Mouse (Mus musculus) frontal cortex, adult 2 months (tissue): ENCODE results near the gene Abcc1. TPM values are rescaled to one million over a fixed set of nuclear protein-coding genes. Genes with fewer than 3 reads are reported as not detected.
A peak's percentile ranks its signal among the peaks of the same experiment; 100 is the strongest.

Source experiments
- DNase-seq, 2 experiments: peaks; one replicate each; pipeline ENCODE4 v3.0.0; 2022; ENCODE audit warnings: low spot score in 1 of 2; ENCODE audit errors: extremely low spot score in 1 of 2
- polyA plus RNA-seq: library from polyadenylated mRNA; depleted of rRNA; stranded (reverse); fragments of >200 nt; gene quantifications from 2 replicates; pipeline ENCODE4 v1.2.3, GENCODE M21; 2012; rRNA removed

The Abcc1 gene
- polyA plus RNA-seq, 1 experiment = 15.8 TPM

DNA sequence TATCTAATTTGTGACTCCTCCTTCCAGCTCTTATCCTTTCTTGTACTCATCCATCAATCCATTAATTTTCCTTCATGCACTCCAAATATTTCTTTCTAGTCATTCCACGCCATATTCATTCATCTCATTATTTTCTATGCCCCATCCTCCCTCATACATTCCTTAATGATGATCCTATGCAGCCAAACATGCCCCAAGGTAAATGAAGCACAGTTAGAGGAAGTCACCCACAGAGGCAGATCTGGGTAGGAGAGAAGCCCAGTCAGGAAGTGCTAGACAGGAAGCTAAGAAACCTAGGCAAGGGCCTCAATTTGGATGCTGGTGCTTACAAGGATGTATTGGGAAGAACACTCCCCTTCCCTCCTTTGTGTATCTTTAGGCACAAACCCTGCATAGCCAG lies 121.9 kb downstream of the Abcc1 start:
- DNase-seq = no peak

DNA sequence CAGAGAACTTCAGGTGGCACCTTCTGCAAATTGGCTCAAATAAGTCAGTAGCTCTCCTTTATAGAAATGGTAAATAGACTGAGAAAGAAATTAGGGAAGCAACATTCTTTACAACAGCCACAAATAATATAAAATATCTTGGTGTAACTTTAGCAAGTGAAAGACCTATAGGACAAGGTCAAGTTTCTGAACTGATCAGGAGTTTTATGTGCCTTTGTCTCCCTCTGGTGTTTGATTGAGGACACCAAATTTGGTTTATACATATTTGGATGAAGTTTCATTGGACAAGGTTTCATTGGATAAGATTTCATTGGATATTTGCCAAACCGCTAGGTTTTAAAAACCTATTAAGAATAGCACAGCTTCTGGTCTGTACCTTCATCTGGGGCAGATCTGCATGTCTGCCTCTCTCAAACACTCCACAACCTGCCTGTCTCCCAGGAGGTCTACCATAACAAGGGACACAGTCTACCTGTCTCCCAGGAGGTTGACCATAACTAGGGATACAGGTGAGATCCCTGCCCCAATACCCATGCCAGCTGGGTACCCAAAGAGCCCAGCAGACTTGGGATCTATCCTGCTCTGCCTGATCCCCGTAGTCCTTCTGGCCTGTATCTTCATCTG lies 132.2 kb downstream of the Abcc1 start:
- peak in 1 of 2 experiments; percentile 61 for DNase-seq

DNA sequence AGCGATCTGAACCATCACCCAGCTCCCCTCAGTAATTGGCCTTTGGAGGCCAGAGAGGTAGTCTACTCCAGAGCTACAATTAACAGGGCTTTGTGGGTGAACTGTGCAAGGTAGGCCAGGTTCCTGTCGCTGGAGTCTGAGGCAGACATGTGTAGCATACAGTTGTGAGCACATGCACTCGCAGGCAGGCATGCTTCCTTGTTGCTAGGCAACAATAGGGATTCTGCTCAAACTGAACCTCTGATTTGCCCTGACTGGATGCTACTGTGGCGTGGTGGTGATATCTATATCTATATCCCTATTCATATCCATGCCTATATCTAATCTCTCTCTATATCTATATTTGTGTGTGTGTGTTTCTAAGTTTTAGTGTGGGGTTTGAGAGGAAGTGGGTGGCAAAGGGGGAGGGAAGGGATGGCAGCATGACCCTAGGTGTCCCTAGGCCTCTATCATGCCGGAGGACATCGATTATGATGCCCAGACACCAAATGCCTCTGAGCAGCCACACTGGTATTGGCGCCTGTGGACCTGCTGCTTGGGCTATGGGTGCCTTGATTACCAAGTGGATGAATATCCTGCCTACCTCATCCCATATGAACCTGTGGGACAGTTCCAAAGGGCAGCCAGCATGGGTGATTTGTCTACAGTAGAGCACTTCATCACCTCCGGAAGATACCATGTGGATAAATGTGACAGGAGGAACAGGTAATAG lies 140.4 kb downstream of the Abcc1 start:
- DNase-seq = no peak

DNA sequence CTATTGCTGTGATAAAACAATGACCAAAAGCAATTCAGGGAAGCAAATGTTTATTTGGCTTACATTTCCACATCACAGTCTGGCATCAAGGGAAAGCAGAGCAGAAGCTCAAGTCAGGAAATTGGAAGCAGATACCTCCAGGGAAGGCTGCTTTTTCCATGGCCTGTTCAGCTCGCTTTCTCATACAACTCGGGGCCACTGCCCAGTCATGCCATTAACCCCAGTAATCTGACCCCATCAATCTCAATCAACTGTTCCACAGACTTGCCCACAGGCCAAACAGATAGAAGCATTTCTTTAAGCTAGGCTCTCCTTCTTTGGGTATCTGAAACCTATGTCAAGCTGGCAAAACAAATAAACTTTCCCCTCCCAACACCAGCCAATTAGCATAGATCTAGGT lies 145.1 kb downstream of the Abcc1 start:
- no peak for DNase-seq

Other genes with a start within 250 kb of the Abcc1 start
- 27.1 and 27.3 TPM in 2 replicates for gene Nde1, start 198.3 kb upstream of the Abcc1 start, polyA plus RNA-seq
- gene Marf1, start 198.2 kb upstream of the Abcc1 start, polyA plus RNA-seq = 39.0 and 40.5 TPM in 2 replicates
- 3.9 and 7.4 TPM in 2 replicates for gene Myh11, start 70.2 kb upstream of the Abcc1 start, polyA plus RNA-seq
- gene Fopnl, start 44.2 kb upstream of the Abcc1 start, polyA plus RNA-seq = 75.0 and 80.5 TPM in 2 replicates
- not detected in 2 replicates for gene A630010A05Rik, start 200.8 kb downstream of the Abcc1 start, polyA plus RNA-seq